Mouse (Mus musculus): ENCODE measurements at regions not wholly inside any gene's neighbourhood (a gene's known extent, or its start where the extent isn't known, plus 50 kb on each side); places are given as distances from the start of the nearest gene placed in this dataset.

DNA sequence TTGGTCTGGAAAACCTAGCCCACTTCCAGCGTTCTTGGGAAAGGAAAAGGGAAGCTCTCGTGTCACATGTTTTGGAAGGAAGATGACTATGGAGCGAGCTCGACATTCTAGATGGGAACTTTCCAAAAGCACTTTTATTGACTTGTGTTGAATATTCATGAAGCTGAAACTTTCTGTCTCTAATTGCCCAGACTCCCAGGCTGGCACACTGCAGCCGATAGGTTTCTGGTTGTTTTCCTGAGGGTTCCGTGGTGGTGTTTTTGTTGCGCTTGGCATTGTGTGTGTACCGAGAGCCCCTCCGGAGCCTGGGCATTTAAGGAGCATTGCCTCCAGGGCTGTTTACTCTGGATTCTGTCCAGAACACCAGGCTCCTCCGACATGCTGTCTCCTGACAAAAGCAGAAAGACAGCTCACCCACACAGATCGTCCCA lies 168.6 kb upstream of the Ankrd55 start:
- Histone ChIP-seq H3K27me3 (ENCODE audit: control insufficient read depth, insufficient read depth, low read length) (no peaks in the 10 kb centered on the region), H3K4me1 (ENCODE audit: control insufficient read depth, insufficient read depth, insufficient read length, low read length) (no peaks in the 10 kb centered on the region), H3K36me3 (ENCODE audit: control insufficient read depth, insufficient read depth, low read length) (no peaks in the 10 kb centered on the region), H3K4me3 (ENCODE audit: low read depth, low read length) (no peak overlapping the region), H3K27ac (ENCODE audit: insufficient read depth, low read depth, low read length) (no peak overlapping the region)
- 46% methylated on average over 11 of the region's 11 CpGs for WGBS
- TF ChIP-seq POLR2A (IDR thresholded peaks at IDR 0.05; ENCODE audit: low read depth, low read length) (no peak), CTCF (IDR thresholded peaks at IDR 0.05; ENCODE audit: extremely low read depth, insufficient read length, insufficient replicate concordance, low read depth, low read length) (no peak)

DNA sequence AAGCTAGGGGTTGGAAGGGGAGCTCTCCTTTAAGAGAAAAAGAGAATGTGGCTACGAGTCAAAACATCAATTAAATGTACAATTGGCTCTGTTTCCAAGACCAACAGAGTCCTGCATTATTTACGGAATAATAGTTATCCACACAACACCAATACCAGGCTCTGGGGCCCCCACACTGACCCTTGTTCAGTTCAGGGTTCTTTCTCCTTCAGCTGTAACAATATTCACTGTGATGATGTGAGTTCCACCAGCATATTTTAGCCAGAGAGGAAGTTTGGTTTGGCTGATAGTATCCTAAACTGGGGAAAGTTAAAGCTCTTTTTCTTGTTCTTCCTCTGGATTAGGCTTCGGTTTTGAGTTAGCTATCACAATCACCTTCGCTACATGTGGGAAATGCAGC lies 167.9 kb upstream of the Ankrd55 start:
- no peaks in the 10 kb centered on the region for H3K4me1 ChIP-seq (ENCODE audit: control insufficient read depth, insufficient read depth, insufficient read length, low read length)
- 84% methylated on average over 4 of the region's 4 CpGs for WGBS
- no peak for TF ChIP-seq CTCF (IDR thresholded peaks at IDR 0.05; ENCODE audit: extremely low read depth, insufficient read length, insufficient replicate concordance, low read depth, low read length)
- TF ChIP-seq POLR2A (IDR thresholded peaks at IDR 0.05; ENCODE audit: low read depth, low read length), result no peak
- no peaks in the 10 kb centered on the region for H3K36me3 ChIP-seq (ENCODE audit: control insufficient read depth, insufficient read depth, low read length)
- no peaks in the 10 kb centered on the region for H3K27me3 ChIP-seq (ENCODE audit: control insufficient read depth, insufficient read depth, low read length)
- no peak overlapping the region for H3K27ac ChIP-seq (ENCODE audit: insufficient read depth, low read depth, low read length)
- H3K4me3 ChIP-seq (ENCODE audit: low read depth, low read length), result no peak overlapping the region

DNA sequence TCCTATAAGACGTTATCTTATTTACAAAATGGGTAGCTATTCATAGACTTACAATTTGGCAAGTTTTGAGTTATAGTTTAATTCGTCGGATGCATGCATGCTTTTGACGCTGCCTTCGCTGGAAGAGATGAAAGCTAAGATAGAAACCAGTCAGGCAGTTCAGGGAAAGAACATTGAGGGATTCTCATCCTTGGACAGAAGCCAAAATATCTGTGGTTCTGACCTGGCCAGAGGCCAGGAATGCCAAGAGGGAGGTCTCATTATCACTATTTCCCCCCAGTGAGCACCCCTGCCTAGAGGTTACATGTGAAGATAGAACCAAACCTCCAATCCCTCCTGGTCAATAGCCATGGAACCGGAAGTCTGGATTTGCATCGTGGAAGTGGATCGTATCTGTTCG lies 167.1 kb upstream of the Ankrd55 start:
- 90% methylated on average over 9 of the region's 9 CpGs for WGBS
- H3K4me1 ChIP-seq (ENCODE audit: control insufficient read depth, insufficient read depth, insufficient read length, low read length), result no peaks in the 10 kb centered on the region
- H3K27me3 ChIP-seq (ENCODE audit: control insufficient read depth, insufficient read depth, low read length), result no peaks in the 10 kb centered on the region
- no peaks in the 10 kb centered on the region for H3K36me3 ChIP-seq (ENCODE audit: control insufficient read depth, insufficient read depth, low read length)
- no peak overlapping the region for H3K27ac ChIP-seq (ENCODE audit: insufficient read depth, low read depth, low read length)
- no peak overlapping the region for H3K4me3 ChIP-seq (ENCODE audit: low read depth, low read length)
- TF ChIP-seq CTCF (IDR thresholded peaks at IDR 0.05; ENCODE audit: extremely low read depth, insufficient read length, insufficient replicate concordance, low read depth, low read length) (no peak), POLR2A (IDR thresholded peaks at IDR 0.05; ENCODE audit: low read depth, low read length) (no peak)

DNA sequence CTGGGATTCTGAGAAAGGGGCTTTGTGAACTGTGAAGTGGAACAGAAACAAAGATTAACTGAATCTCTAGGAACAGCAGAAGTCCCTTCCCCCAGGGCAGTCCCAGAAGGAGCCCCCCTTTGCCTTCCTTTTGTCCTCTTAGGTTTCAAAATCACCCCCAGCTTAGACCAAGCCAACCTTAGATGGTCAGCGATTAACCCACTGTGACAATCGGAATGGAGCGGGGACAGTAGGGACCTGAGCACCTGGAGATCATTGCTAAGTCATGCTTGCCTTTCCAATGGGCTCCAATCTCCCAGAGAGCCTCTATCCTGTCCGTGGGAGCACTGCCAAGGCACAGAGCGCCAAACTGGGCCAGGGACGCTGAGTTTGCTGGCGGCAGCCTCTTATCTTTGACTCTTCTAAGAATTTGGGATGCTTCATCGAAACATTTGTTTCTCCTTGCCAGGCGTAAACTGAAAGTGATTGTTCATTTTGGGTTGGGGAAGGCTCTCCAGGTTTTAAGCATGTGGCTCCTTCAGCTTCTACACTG lies 165.3 kb upstream of the Ankrd55 start:
- Histone ChIP-seq H3K27me3 (ENCODE audit: control insufficient read depth, insufficient read depth, low read length) (no peaks in the 10 kb centered on the region), H3K36me3 (ENCODE audit: control insufficient read depth, insufficient read depth, low read length) (no peaks in the 10 kb centered on the region), H3K4me1 (ENCODE audit: control insufficient read depth, insufficient read depth, insufficient read length, low read length) (no peaks in the 10 kb centered on the region), H3K27ac (ENCODE audit: insufficient read depth, low read depth, low read length) (no peak overlapping the region), H3K4me3 (ENCODE audit: low read depth, low read length) (no peak overlapping the region)
- 80% methylated on average over 9 of the region's 9 CpGs for WGBS
- TF ChIP-seq POLR2A (IDR thresholded peaks at IDR 0.05; ENCODE audit: low read depth, low read length) (no peak), CTCF (IDR thresholded peaks at IDR 0.05; ENCODE audit: extremely low read depth, insufficient read length, insufficient replicate concordance, low read depth, low read length) (no peak)

DNA sequence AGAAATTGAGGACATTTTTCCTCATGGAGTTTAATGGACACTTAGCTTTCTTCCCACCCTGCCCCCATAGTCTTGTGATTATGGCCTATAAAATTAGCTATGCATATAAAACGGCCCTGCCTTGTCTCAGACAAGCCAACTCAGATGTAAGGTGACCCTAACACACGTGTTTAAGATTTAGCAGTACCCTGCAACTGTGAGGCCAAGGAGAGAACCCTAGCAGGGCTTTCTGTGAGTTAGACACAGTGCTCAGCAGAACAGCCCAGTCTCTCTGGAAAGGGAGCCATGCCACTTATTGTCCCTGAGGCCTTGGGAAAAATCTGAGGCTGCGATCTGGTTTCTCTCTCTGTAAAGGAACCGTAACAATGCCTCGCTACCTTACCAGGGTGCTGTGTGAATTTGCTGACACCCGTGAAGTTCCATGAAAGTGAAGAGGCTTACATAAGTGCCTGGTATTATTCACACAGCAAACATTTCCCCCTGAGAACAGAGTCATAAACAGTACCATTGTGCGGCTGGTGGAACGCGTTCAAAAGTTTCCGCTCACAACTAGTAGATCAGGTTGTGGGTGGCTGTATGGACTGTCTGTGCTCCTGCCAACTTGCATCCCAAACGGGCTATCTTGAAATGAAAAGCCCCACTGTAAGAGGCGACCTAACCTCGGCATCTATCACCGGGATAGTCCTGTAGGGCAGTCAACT lies 162.3 kb upstream of the Ankrd55 start:
- no peaks in the 10 kb centered on the region for H3K4me1 ChIP-seq (ENCODE audit: control insufficient read depth, insufficient read depth, insufficient read length, low read length)
- no peak for TF ChIP-seq CTCF (IDR thresholded peaks at IDR 0.05; ENCODE audit: extremely low read depth, insufficient read length, insufficient replicate concordance, low read depth, low read length)
- no peak for TF ChIP-seq POLR2A (IDR thresholded peaks at IDR 0.05; ENCODE audit: low read depth, low read length)
- WGBS, result 81% methylated on average over 14 of the region's 14 CpGs

GRCm38 (mm10) chr13:112130220-112130619 lies 158.0 kb upstream of the Ankrd55 start:
- Histone ChIP-seq H3K27me3 (ENCODE audit: control insufficient read depth, insufficient read depth, low read length) (no peaks in the 10 kb centered on the region), H3K4me1 (ENCODE audit: control insufficient read depth, insufficient read depth, insufficient read length, low read length) (no peaks in the 10 kb centered on the region), H3K27ac (ENCODE audit: insufficient read depth, low read depth, low read length) (no peak overlapping the region), H3K4me3 (ENCODE audit: low read depth, low read length) (no peak overlapping the region), H3K36me3 (ENCODE audit: control insufficient read depth, insufficient read depth, low read length) (no peaks in the 10 kb centered on the region)
- 75% methylated on average over 4 of the region's 4 CpGs for WGBS
- no peak for TF ChIP-seq CTCF (IDR thresholded peaks at IDR 0.05; ENCODE audit: extremely low read depth, insufficient read length, insufficient replicate concordance, low read depth, low read length)
- TF ChIP-seq POLR2A (IDR thresholded peaks at IDR 0.05; ENCODE audit: low read depth, low read length), result no peak

More for the DNA sequence above, 162.3 kb upstream of the Ankrd55 start:
- no peaks in the 10 kb centered on the region for H3K36me3 ChIP-seq (ENCODE audit: control insufficient read depth, insufficient read depth, low read length)
- no peak overlapping the region for H3K4me3 ChIP-seq (ENCODE audit: low read depth, low read length)
- H3K27ac ChIP-seq (ENCODE audit: insufficient read depth, low read depth, low read length), result no peak overlapping the region
- H3K27me3 ChIP-seq (ENCODE audit: control insufficient read depth, insufficient read depth, low read length), result no peaks in the 10 kb centered on the region

DNA sequence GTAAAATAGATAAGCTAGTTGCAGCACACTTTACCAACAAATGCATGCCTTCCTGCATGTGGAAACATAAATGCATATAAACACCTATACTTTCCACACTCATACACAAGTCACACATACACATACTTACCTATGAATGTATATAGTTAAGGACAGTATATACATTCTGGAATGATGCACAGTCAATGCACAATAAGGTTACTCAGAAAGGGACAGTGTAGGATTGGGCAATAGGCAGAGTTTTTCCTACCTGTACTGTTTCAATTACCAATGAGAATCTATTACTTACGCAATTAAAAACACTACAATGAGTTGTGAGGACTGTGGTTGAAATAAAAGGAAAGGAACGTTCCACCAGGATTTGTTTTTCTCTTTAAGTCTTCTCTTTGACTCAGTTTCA lies 157.5 kb upstream of the Ankrd55 start:
- 88% methylated on average over 2 of the region's 2 CpGs for WGBS
- TF ChIP-seq CTCF (IDR thresholded peaks at IDR 0.05; ENCODE audit: extremely low read depth, insufficient read length, insufficient replicate concordance, low read depth, low read length) (no peak), POLR2A (IDR thresholded peaks at IDR 0.05; ENCODE audit: low read depth, low read length) (no peak)

More for the DNA sequence above, 157.5 kb upstream of the Ankrd55 start:
- no peaks in the 10 kb centered on the region for H3K4me1 ChIP-seq (ENCODE audit: control insufficient read depth, insufficient read depth, insufficient read length, low read length)
- H3K36me3 ChIP-seq (ENCODE audit: control insufficient read depth, insufficient read depth, low read length), result no peaks in the 10 kb centered on the region
- H3K27ac ChIP-seq (ENCODE audit: insufficient read depth, low read depth, low read length), result no peak overlapping the region
- H3K4me3 ChIP-seq (ENCODE audit: low read depth, low read length), result no peak overlapping the region
- no peaks in the 10 kb centered on the region for H3K27me3 ChIP-seq (ENCODE audit: control insufficient read depth, insufficient read depth, low read length)

All from small intestine, adult 2 months (tissue).